26 mouse cellular contexts compared by ENCODE assay signal in genomic region chr6:133963264-133963663, GRCm38 (mm10).
"Had no signal": no experiment of that assay in that cellular context is flagged by ENCODE, and none has a peak within 500 bp of the region (broad histone marks: within the 10 kb centered on the region; RNA-seq: fewer than 3 reads in every experiment).

No protein-coding gene starts in this region.

- H3K4me1 ChIP-seq: heart, embryonic 12.5 days; hindbrain, embryonic 10.5 days; hindbrain, embryonic 12.5 days; intestine, embryonic 15.5 days; limb, embryonic 10.5 days; limb, embryonic 12.5 days; liver, embryonic 13.5 days; liver, embryonic 15.5 days had no signal

- ATAC-seq: hindbrain, embryonic 16.5 days; inflammation-experienced regulatory T-cells, adult 6 months; intestine, embryonic 15.5 days; intestine, postnatal 0 days had no signal

- H3K27me3 ChIP-seq: heart, embryonic 12.5 days; hindbrain, embryonic 12.5 days; intestine, embryonic 15.5 days; limb, embryonic 12.5 days; liver, embryonic 13.5 days; liver, embryonic 15.5 days had no signal

- H3K4me2 ChIP-seq: heart, embryonic 12.5 days; hindbrain, embryonic 12.5 days; hindbrain, embryonic 14.5 days; intestine, embryonic 15.5 days; limb, embryonic 12.5 days; liver, embryonic 13.5 days; liver, embryonic 15.5 days had no signal

- H3K9me3 ChIP-seq: heart, embryonic 12.5 days; hindbrain, embryonic 10.5 days; hindbrain, embryonic 12.5 days; intestine, embryonic 15.5 days; limb, embryonic 10.5 days; limb, embryonic 12.5 days; liver, embryonic 13.5 days; liver, embryonic 15.5 days had no signal

- H3K9ac ChIP-seq: heart, embryonic 12.5 days; hindbrain, embryonic 12.5 days; hindbrain, embryonic 14.5 days; intestine, embryonic 15.5 days; limb, embryonic 12.5 days; liver, embryonic 13.5 days; liver, embryonic 15.5 days had no signal

- H3K4me3 ChIP-seq: gastrocnemius, adult 2 months; heart, adult 2 months; heart, embryonic 12.5 days; hindbrain, embryonic 10.5 days; hindbrain, embryonic 12.5 days; intestine, embryonic 15.5 days; layer of hippocampus, adult 2 months; left cerebral cortex, adult 2 months; limb, embryonic 10.5 days; limb, embryonic 12.5 days; liver, embryonic 13.5 days; liver, embryonic 15.5 days had no signal

- H3K36me3 ChIP-seq: heart, embryonic 12.5 days; hindbrain, embryonic 10.5 days; hindbrain, embryonic 12.5 days; intestine, embryonic 15.5 days; limb, embryonic 10.5 days; limb, embryonic 12.5 days; liver, embryonic 13.5 days; liver, embryonic 15.5 days had no signal

- DNase-seq: gastrocnemius, adult 2 months; gastrocnemius, postnatal 10 days; gastrocnemius, postnatal 25 days; heart, adult 2 months; heart, postnatal 10 days; heart, postnatal 4 days; kidney, adult 18-20 months; kidney, adult 8-10 months; kidney, postnatal 10 days; kidney, postnatal 25 days; kidney, postnatal 4 days; liver; liver, embryonic 13.5 days had no signal

- H3K27ac ChIP-seq: gastrocnemius, adult 2 months; heart, adult 2 months; hindbrain, embryonic 10.5 days; hindbrain, embryonic 12.5 days; hindbrain, embryonic 14.5 days; intestine, embryonic 15.5 days; layer of hippocampus, adult 2 months; left cerebral cortex, adult 2 months; limb, embryonic 10.5 days; limb, embryonic 12.5 days; liver, embryonic 13.5 days; liver, embryonic 15.5 days had no signal
